Mouse (Mus musculus) stomach, postnatal 0 days (tissue): ENCODE data around the gene Ahctf1. TPM values are rescaled to one million over a fixed set of nuclear protein-coding genes. Genes with fewer than 3 reads are reported as not detected.

Source experiments
- ATAC-seq: fragments of 200-750 bp; cut with Nextera tagmentation; 2 replicates; pipeline ENCODE4 v1.8.0; 2017; ENCODE audit not compliant: low FRiP score, low TSS enrichment
- DNase-seq: peaks from one replicate; pipeline ENCODE4 v3.0.0-alpha.2; 2016; ENCODE audit warnings: low spot score
- H3K27ac ChIP-seq: fragments of 300-500 bp; sonication (generic); replicated peaks from 2 replicates; pipeline ENCODE4 v1.5.1; 2014; ENCODE audit warnings: mild to moderate bottlenecking, control low read depth
- H3K27me3 ChIP-seq: fragments of 300-500 bp; sonication (generic); 2 replicates; pipeline ENCODE4 v1.6.1; 2014; ENCODE audit warnings: low read length; ENCODE audit not compliant: control insufficient read depth, insufficient read depth
- H3K36me3 ChIP-seq: fragments of 300-500 bp; sonication (generic); 2 replicates; pipeline ENCODE4 v1.6.1; 2014; ENCODE audit warnings: low read length, mixed read lengths; ENCODE audit not compliant: control insufficient read depth, insufficient read depth
- H3K4me1 ChIP-seq: fragments of 300-500 bp; sonication (generic); replicated peaks from 2 replicates; pipeline ENCODE4 v1.6.1; 2014; ENCODE audit warnings: antibody characterized with exemption; ENCODE audit not compliant: control insufficient read depth, insufficient read depth
- H3K4me2 ChIP-seq: fragments of 300-500 bp; sonication (generic); replicated peaks from 2 replicates; pipeline ENCODE4 v1.6.1; 2014; ENCODE audit warnings: low read depth, mild to moderate bottlenecking, control low read depth, moderate library complexity
- H3K4me3 ChIP-seq: fragments of 300-500 bp; sonication (generic); 2 replicates; pipeline ENCODE4 v1.5.1; 2014; ENCODE audit warnings: low read depth, low read length, control low read depth
- H3K9ac ChIP-seq: fragments of 300-500 bp; sonication (generic); 2 replicates; pipeline ENCODE4 v1.6.1; 2014; ENCODE audit warnings: mild to moderate bottlenecking, low read length, control low read depth, mixed read lengths
- H3K9me3 ChIP-seq: fragments of 300-500 bp; sonication (generic); 2 replicates; pipeline ENCODE4 v1.6.1; 2016; ENCODE audit warnings: low read length; ENCODE audit not compliant: control insufficient read depth
- CTCF ChIP-seq: IDR thresholded peaks from 2 replicates; pipeline ENCODE4 v1.5.1; 2016; ENCODE audit warnings: antibody characterized with exemption, low read depth, mild to moderate bottlenecking, moderate library complexity
- EP300 ChIP-seq: optimal IDR thresholded peaks from 2 replicates; pipeline ENCODE3; 2016; ENCODE audit warnings: antibody characterized with exemption
- WGBS: fragments of 180-500 bp; shearing (Covaris S2); extraction: QIAGEN DNeasy Blood & Tissue Kit; methylation state at CpG from one replicate; pipeline ENCODE4 v1.1.7; 2014; 5-methylcytosine and 5-hydroxymethylcytosine counted together
- polyA plus RNA-seq: library from polyadenylated mRNA; unstranded; fragments of >200 nt; fragmentation: Nextera tagmentation; extraction: Ambion mirVana; gene quantifications from 2 replicates; pipeline ENCODE4 v1.2.1, GENCODE M21; 2015

The Ahctf1 gene
- polyA plus RNA-seq, 1 experiment from 2014 or later: 7.0 TPM

DNA sequence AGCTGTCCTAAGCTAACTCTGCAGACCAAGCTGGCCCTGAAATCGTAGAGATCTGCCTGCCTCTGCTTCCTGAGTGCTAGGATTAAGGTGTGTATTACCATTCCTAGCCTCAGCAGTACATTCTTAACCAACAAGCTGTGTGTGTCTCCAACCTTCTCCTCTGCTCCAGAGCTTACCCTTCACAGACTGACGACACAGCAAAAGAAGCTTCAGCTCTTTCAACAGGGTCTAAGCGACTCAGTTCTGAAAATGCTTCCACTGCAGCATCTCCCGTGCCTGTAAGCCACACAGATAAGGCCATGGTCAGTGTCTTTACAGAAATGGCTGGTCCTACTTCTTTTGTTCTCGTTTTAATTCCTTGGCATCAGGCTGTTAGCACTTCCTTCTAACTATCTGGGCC is 43.4 kb downstream of the Ahctf1 start:
- WGBS: 93% methylated on average over 5 of the region's 5 CpGs
- no peak overlapping the region for H3K9ac ChIP-seq
- TF ChIP-seq EP300 (no peak), CTCF (no peak)
- H3K36me3 ChIP-seq: peaks cover 18% of the 10 kb centered on the region
- H3K27ac ChIP-seq: no peak overlapping the region
- no peak overlapping the region for H3K4me3 ChIP-seq
- ATAC-seq (no peak), DNase-seq (no peak)
- no peaks in the 10 kb centered on the region for H3K27me3 ChIP-seq
- no peaks in the 10 kb centered on the region for H3K4me1 ChIP-seq
- no peaks in the 10 kb centered on the region for H3K9me3 ChIP-seq
- H3K4me2 ChIP-seq: no peak overlapping the region

DNA sequence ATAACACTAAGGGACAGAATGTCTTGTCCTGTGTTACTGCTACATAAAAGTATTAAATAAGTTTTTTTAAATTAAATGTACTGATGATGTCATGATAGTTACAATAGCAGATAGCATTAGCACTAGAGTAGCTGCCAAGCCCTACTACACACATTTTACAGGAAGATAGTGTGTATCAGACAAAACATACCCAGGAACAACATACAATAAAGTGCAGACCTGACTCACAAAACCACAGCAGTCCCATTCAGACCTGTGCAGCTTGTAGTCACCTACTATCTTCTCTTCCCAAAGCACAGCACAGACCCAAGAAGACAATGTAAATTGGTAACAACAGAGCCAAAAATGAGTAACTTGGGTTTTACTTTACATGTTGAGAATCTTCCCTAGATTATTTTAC is 47.0 kb downstream of the Ahctf1 start:
- Histone ChIP-seq H3K36me3 (peaks cover 28% of the 10 kb centered on the region), H3K27ac (no peak overlapping the region), H3K9ac (no peak overlapping the region), H3K4me2 (no peak overlapping the region), H3K4me3 (no peak overlapping the region), H3K9me3 (no peaks in the 10 kb centered on the region), H3K4me1 (no peaks in the 10 kb centered on the region), H3K27me3 (no peaks in the 10 kb centered on the region)
- ATAC-seq (no peak), DNase-seq (no peak)
- TF ChIP-seq EP300: no peak
- no peak for TF ChIP-seq CTCF

DNA sequence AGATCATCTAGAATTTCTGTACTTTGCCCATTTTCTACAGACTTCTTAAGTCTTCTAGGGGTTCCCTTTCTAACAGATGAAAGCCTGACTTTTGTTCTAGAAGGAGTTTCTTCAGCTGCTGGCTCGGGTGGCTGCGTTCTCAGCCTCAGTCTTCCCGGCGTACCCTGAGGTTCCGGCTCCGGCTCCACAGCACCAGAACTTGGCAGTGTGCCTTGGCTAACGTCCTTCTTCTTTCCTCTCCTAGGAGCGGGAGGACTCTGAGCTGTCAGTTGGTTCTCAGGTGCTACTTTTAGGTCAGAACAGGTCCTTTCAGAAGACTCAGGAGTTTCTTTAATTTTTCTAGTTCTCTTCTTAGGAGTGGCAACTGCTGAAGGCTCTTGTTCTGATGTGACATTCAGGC is 50.5 kb downstream of the Ahctf1 start:
- ATAC-seq: no peak
- DNase-seq: no peak
- no peak overlapping the region for H3K4me2 ChIP-seq
- no peak overlapping the region for H3K9ac ChIP-seq
- H3K4me3 ChIP-seq: no peak overlapping the region
- no peak overlapping the region for H3K27ac ChIP-seq
- H3K4me1 ChIP-seq: no peaks in the 10 kb centered on the region
- 90% methylated on average over 8 of the region's 8 CpGs for WGBS
- H3K36me3 ChIP-seq: peaks cover 21% of the 10 kb centered on the region
- TF ChIP-seq CTCF (no peak), EP300 (no peak)
- no peaks in the 10 kb centered on the region for H3K27me3 ChIP-seq
- H3K9me3 ChIP-seq: no peaks in the 10 kb centered on the region

DNA sequence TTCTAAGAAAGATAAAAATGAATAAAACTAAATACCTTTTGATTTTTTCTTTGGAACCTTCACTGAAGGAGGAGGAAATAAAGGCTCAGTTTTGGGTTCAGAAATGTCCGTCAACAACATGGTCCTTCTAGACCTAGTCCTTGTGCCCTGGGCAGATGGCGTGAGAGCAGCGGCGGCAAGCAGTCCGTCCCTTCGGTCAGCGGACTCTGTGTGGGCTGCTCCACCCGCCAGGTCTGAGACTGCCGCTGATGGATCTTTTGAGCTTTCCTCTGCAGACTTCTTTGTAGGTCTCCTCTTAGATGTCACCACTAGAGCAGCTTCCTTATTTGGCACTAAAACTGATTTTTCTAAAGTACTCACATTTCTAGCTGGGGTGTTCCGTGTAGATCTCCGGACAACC is 51.2 kb downstream of the Ahctf1 start:
- TF ChIP-seq EP300: no peak
- TF ChIP-seq CTCF: no peak
- no peaks in the 10 kb centered on the region for H3K27me3 ChIP-seq
- no peaks in the 10 kb centered on the region for H3K4me1 ChIP-seq
- WGBS: 96% methylated on average over 11 of the region's 11 CpGs
- peaks cover 23% of the 10 kb centered on the region for H3K36me3 ChIP-seq
- no peak overlapping the region for H3K27ac ChIP-seq
- no peak overlapping the region for H3K9ac ChIP-seq
- H3K9me3 ChIP-seq: no peaks in the 10 kb centered on the region
- DNase-seq: no peak
- no peak for ATAC-seq
- H3K4me3 ChIP-seq: no peak overlapping the region
- no peak overlapping the region for H3K4me2 ChIP-seq

DNA sequence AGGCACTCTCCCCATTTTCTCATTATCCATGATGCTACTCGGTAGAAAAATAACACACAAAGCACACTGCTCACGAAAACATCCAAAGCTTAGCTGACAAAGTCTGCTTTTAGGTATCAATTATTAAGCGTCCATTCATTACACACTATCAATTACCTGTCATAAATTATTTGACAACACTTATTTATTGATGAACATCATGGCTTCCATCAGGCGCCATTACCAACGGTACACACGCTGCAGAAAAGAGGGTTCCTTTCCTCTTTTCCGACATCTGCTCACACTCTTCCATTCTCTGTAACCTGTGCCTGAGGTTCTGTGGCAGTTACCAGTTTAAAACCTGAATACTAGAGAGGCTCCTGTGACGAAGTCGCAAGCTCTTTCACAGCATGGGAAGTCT is 58.3 kb downstream of the Ahctf1 start, which contains the start of gene Kif28:
TSS of gene Kif28 (minus strand) at position 101 of the 400 bp plus-strand sequence.
- Histone ChIP-seq H3K27ac (no peak within 1 kb of the TSS), H3K4me2 (no peak within 1 kb of the TSS), H3K36me3 (peaks cover 10% of the 10 kb centered on the region), H3K9me3 (no peaks in the 10 kb centered on the region), H3K4me3 (no peak within 1 kb of the TSS), H3K27me3 (no peaks in the 10 kb centered on the region), H3K4me1 (no peaks in the 10 kb centered on the region), H3K9ac (no peak within 1 kb of the TSS)
- 92% methylated on average over 9 of the region's 9 CpGs for WGBS
- ATAC-seq: no peak
- TF ChIP-seq EP300 (no peak), CTCF (no peak)
- DNase-seq: no peak

DNA sequence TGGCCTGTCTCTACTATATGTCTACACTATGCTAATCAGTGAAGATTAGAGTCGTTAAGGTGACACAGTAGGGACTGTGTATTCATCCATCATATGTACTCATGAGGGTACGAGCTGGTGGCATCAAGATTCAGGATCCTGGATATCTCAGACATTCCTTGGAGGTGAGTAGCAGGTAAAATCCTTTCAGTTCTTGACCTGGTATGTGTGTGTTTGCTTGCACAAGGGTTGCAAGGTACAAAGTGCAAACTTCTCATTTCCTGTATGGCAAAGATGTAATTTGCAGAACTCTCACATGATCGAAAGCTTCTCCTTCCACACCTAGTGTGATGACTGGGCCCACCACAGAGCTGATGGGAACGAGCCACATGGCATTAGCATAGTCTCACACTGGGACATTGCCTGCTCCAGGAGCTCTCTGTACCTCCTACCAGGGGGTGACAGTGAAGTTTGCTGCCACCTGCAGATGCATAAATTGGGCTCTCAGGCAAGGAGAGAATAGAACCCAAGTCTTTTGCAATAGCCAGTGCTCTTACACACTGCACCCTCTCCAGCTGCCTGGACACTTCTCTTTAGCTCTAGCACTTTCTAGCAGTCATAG is 59.8 kb downstream of the Ahctf1 start:
- Histone ChIP-seq H3K4me1 (no peaks in the 10 kb centered on the region), H3K36me3 (peaks cover 10% of the 10 kb centered on the region), H3K9me3 (no peaks in the 10 kb centered on the region), H3K4me3 (no peak overlapping the region), H3K9ac (no peak overlapping the region), H3K27ac (no peak overlapping the region), H3K27me3 (no peaks in the 10 kb centered on the region), H3K4me2 (no peak overlapping the region)
- DNase-seq: peak; percentile 34
- ATAC-seq: peak; percentile 90
- WGBS: 63% methylated on average over 4 of the region's 4 CpGs
- TF ChIP-seq EP300 (no peak), CTCF (no peak)
